Mouse (Mus musculus) gastrocnemius, postnatal 25 days (tissue): ENCODE results near the gene Cox17. TPM values are rescaled to one million over a fixed set of nuclear protein-coding genes. Genes with fewer than 3 reads are reported as not detected.
A peak's percentile ranks its signal among the peaks of the same experiment; 100 is the strongest.

Experiments used
- DNase-seq: peaks from one replicate; pipeline ENCODE4 v3.0.0; 2022
- total RNA-seq, 2 experiments: library from RNA; stranded (reverse); gene quantifications; 1 replicate in 1 of 2; 2 replicates in 1 of 2; pipeline ENCODE4 v1.2.3; 2021

The Cox17 gene
- total RNA-seq, 2 experiments from 2014 or later: 143 to 154 TPM

- peak; percentile 83 for DNase-seq
Measured at GRCm38 (mm10) chr16:38392126-38392894, 45.5 kb downstream of the Cox17 start.

GRCm38 (mm10) chr16:38394191-38394618 lies 47.4 kb downstream of the Cox17 start:
- no peak for DNase-seq

GRCm38 (mm10) chr16:38395060-38395730 lies 48.4 kb downstream of the Cox17 start:
- no peak for DNase-seq

- DNase-seq: peak; percentile 40
Measured at GRCm38 (mm10) chr16:38396155-38396554, 49.4 kb downstream of the Cox17 start.

- no peak for DNase-seq
Measured at GRCm38 (mm10) chr16:38398266-38398665, 51.5 kb downstream of the Cox17 start.

- DNase-seq: no peak
Measured at GRCm38 (mm10) chr16:38399076-38399475, 52.3 kb downstream of the Cox17 start.

GRCm38 (mm10) chr16:38399531-38400231 lies 52.9 kb downstream of the Cox17 start:
- peak; percentile 68 for DNase-seq

- DNase-seq: no peak
Measured at GRCm38 (mm10) chr16:38400311-38400960, 53.6 kb downstream of the Cox17 start.

GRCm38 (mm10) chr16:38401468-38401867 lies 54.7 kb downstream of the Cox17 start:
- DNase-seq: no peak

Other genes with a start within 250 kb of the Cox17 start
- gene Nr1i2, start 52.2 kb upstream of the Cox17 start, total RNA-seq: not detected
- not detected for gene Maats1, start 4.8 kb upstream of the Cox17 start, total RNA-seq
- not detected for gene Gm21987, start within 50 bp of the Cox17 start, total RNA-seq
- gene Popdc2, start 15.2 kb downstream of the Cox17 start, total RNA-seq: 10 to 100 TPM; 50.3 to 67.8 TPM
- gene Pla1a, start 86.2 kb downstream of the Cox17 start, total RNA-seq: 1 to 10 TPM; 3.0 to 3.6 TPM
- gene Adprh, start 105.7 kb downstream of the Cox17 start, total RNA-seq: 10 to 100 TPM; 16.9 to 19.6 TPM
- under 1 TPM; 0.15 to 0.38 TPM for gene Cd80, start 108.6 kb downstream of the Cox17 start, total RNA-seq
- 10 to 100 TPM; 48.4 to 52.2 TPM for gene Timmdc1, start 175.7 kb downstream of the Cox17 start, total RNA-seq
- gene Poglut1, start 203.3 kb downstream of the Cox17 start, total RNA-seq: 1 to 10 TPM; 6.2 to 8.1 TPM
- 10 to 100 TPM; 17.1 to 18.8 TPM for gene Tmem39a, start 211.7 kb downstream of the Cox17 start, total RNA-seq